Mouse (Mus musculus): Measurements from ENCODE around the gene Polr3gl. TPM values are rescaled to one million over a fixed set of nuclear protein-coding genes. Genes with fewer than 3 reads are reported as not detected.

The Polr3gl gene
- polyA plus RNA-seq, 1 experiment from 2014 or later: 33.1 TPM

GRCm38 (mm10) chr3:96603311-96603710 is 9.3 kb upstream of the Polr3gl start:
- Histone ChIP-seq H3K27ac (replicated peaks) (0 out of 2 replicates have a peak overlapping the region, but pooled peaks have one; percentile 96), H3K4me3 (peak overlapping the region; percentile 95), H3K9me3 (no peaks in the 10 kb centered on the region), H3K36me3 (replicated peaks) (peaks cover 36% of the 10 kb centered on the region), H3K27me3 (replicated peaks; ENCODE audit: low read depth, poor library complexity, severe bottlenecking) (peaks cover 18% of the 10 kb centered on the region), H3K4me1 (peaks cover 51% of the 10 kb centered on the region)
- 63% methylated on average over 5 of the region's 5 CpGs for WGBS
- DNase-seq (ENCODE audit: low spot score): no peak

GRCm38 (mm10) chr3:96602704-96603084 is 8.7 kb upstream of the Polr3gl start:
- H3K36me3 ChIP-seq (replicated peaks): peaks cover 30% of the 10 kb centered on the region
- 55% methylated on average over 5 of the region's 5 CpGs for WGBS
- peaks cover 23% of the 10 kb centered on the region for H3K27me3 ChIP-seq (replicated peaks; ENCODE audit: low read depth, poor library complexity, severe bottlenecking)
- peaks cover 57% of the 10 kb centered on the region for H3K4me1 ChIP-seq
- DNase-seq (ENCODE audit: low spot score): no peak
- peak overlapping the region; percentile 95 for H3K4me3 ChIP-seq
- peak overlapping the region; percentile 96 for H3K27ac ChIP-seq (replicated peaks)
- no peaks in the 10 kb centered on the region for H3K9me3 ChIP-seq

GRCm38 (mm10) chr3:96601941-96602703 is 8.1 kb upstream of the Polr3gl start:
- Histone ChIP-seq H3K9me3 (no peaks in the 10 kb centered on the region), H3K27ac (replicated peaks) (peak overlapping the region; percentile 96), H3K36me3 (replicated peaks) (peaks cover 25% of the 10 kb centered on the region), H3K4me1 (peaks cover 62% of the 10 kb centered on the region), H3K4me3 (peak overlapping the region; percentile 95), H3K27me3 (replicated peaks; ENCODE audit: low read depth, poor library complexity, severe bottlenecking) (peaks cover 28% of the 10 kb centered on the region)
- DNase-seq (ENCODE audit: low spot score): no peak
- WGBS: 36% methylated on average over 10 of the region's 10 CpGs

- Histone ChIP-seq H3K4me1 (peaks cover 70% of the 10 kb centered on the region), H3K27ac (replicated peaks) (peak overlapping the region; percentile 96), H3K4me3 (peak overlapping the region; percentile 95), H3K27me3 (replicated peaks; ENCODE audit: low read depth, poor library complexity, severe bottlenecking) (peaks cover 36% of the 10 kb centered on the region), H3K36me3 (replicated peaks) (peaks cover 24% of the 10 kb centered on the region), H3K9me3 (no peaks in the 10 kb centered on the region)
- WGBS: under 1% methylated on average over 40 of the region's 40 CpGs
- DNase-seq (ENCODE audit: low spot score): peak; percentile 77
Measured at GRCm38 (mm10) chr3:96601251-96601787, 7.3 kb upstream of the Polr3gl start.

GRCm38 (mm10) chr3:96600639-96601250 is 6.8 kb upstream of the Polr3gl start, which contains the start of gene Lix1l:
Gene Lix1l, plus strand, starts transcription at chr3:96601149.
- peak within 1 kb of the TSS; percentile 95 for H3K4me3 ChIP-seq
- WGBS: under 1% methylated on average over 27 of the region's 27 CpGs
- H3K27me3 ChIP-seq (replicated peaks; ENCODE audit: low read depth, poor library complexity, severe bottlenecking): peaks cover 41% of the 10 kb centered on the region
- no peaks in the 10 kb centered on the region for H3K9me3 ChIP-seq
- peaks cover 76% of the 10 kb centered on the region for H3K4me1 ChIP-seq
- peak; percentile 96 for DNase-seq (ENCODE audit: low spot score)
- peaks cover 21% of the 10 kb centered on the region for H3K36me3 ChIP-seq (replicated peaks)
- H3K27ac ChIP-seq (replicated peaks): peak within 1 kb of the TSS; percentile 96

- H3K4me1 ChIP-seq: peaks cover 79% of the 10 kb centered on the region
- peak overlapping the region; percentile 81; the same call in 1 of the 2 replicates for H3K27ac ChIP-seq (replicated peaks)
- 63% methylated on average over 3 of the region's 3 CpGs for WGBS
- no peak for DNase-seq (ENCODE audit: low spot score)
- peaks cover 11% of the 10 kb centered on the region for H3K36me3 ChIP-seq (replicated peaks)
- H3K4me3 ChIP-seq: peak overlapping the region; percentile 59; the same call in 1 of the 2 replicates
- H3K9me3 ChIP-seq: no peaks in the 10 kb centered on the region
- peaks cover 54% of the 10 kb centered on the region for H3K27me3 ChIP-seq (replicated peaks; ENCODE audit: low read depth, poor library complexity, severe bottlenecking)
Measured at GRCm38 (mm10) chr3:96599411-96599810, 5.4 kb upstream of the Polr3gl start.

GRCm38 (mm10) chr3:96599069-96599393 is 5.0 kb upstream of the Polr3gl start:
- no peak for DNase-seq (ENCODE audit: low spot score)
- 36% methylated on average over 8 of the region's 8 CpGs for WGBS
- H3K27me3 ChIP-seq (replicated peaks; ENCODE audit: low read depth, poor library complexity, severe bottlenecking): peaks cover 54% of the 10 kb centered on the region
- H3K27ac ChIP-seq (replicated peaks): peak overlapping the region; percentile 81; the same call in 1 of the 2 replicates
- H3K4me3 ChIP-seq: peak overlapping the region; percentile 59
- H3K9me3 ChIP-seq: no peaks in the 10 kb centered on the region
- peaks cover 82% of the 10 kb centered on the region for H3K4me1 ChIP-seq
- peaks cover 7% of the 10 kb centered on the region for H3K36me3 ChIP-seq (replicated peaks)

GRCm38 (mm10) chr3:96598156-96599068 is 4.4 kb upstream of the Polr3gl start:
- Histone ChIP-seq H3K4me3 (peak overlapping the region; percentile 59), H3K9me3 (no peaks in the 10 kb centered on the region), H3K27ac (replicated peaks) (peak overlapping the region; percentile 81), H3K4me1 (peaks cover 80% of the 10 kb centered on the region), H3K27me3 (replicated peaks; ENCODE audit: low read depth, poor library complexity, severe bottlenecking) (peaks cover 54% of the 10 kb centered on the region), H3K36me3 (replicated peaks) (peaks cover 1% of the 10 kb centered on the region)
- DNase-seq (ENCODE audit: low spot score): peak; percentile 87
- whole genome bisulfite sequencing: 1% methylated on average over 54 of the region's 54 CpGs

- peaks cover 80% of the 10 kb centered on the region for H3K4me1 ChIP-seq
- no peaks in the 10 kb centered on the region for H3K9me3 ChIP-seq
- peak; percentile 67 for DNase-seq (ENCODE audit: low spot score)
- H3K4me3 ChIP-seq: peak overlapping the region; percentile 59
- WGBS: under 1% methylated on average over 40 of the region's 40 CpGs
- peak overlapping the region; percentile 81 for H3K27ac ChIP-seq (replicated peaks)
- H3K27me3 ChIP-seq (replicated peaks; ENCODE audit: low read depth, poor library complexity, severe bottlenecking): peaks cover 59% of the 10 kb centered on the region
- no peaks in the 10 kb centered on the region for H3K36me3 ChIP-seq (replicated peaks)
Measured at GRCm38 (mm10) chr3:96597435-96597891, 3.5 kb upstream of the Polr3gl start.

- peak; percentile 21 for DNase-seq (ENCODE audit: low spot score)
- WGBS: 1% methylated on average over 9 of the region's 12 CpGs
- peaks cover 65% of the 10 kb centered on the region for H3K27me3 ChIP-seq (replicated peaks; ENCODE audit: low read depth, poor library complexity, severe bottlenecking)
- H3K4me3 ChIP-seq: peak overlapping the region; percentile 59
- H3K27ac ChIP-seq (replicated peaks): peak overlapping the region; percentile 81; the same call in 1 of the 2 replicates
- no peaks in the 10 kb centered on the region for H3K9me3 ChIP-seq
- peaks cover 77% of the 10 kb centered on the region for H3K4me1 ChIP-seq
- H3K36me3 ChIP-seq (replicated peaks): no peaks in the 10 kb centered on the region
Measured at GRCm38 (mm10) chr3:96596855-96597254, 2.9 kb upstream of the Polr3gl start.

GRCm38 (mm10) chr3:96596228-96596707 is 2.3 kb upstream of the Polr3gl start, which contains the start of gene Ankrd34a:
Gene Ankrd34a, plus strand, starts transcription at chr3:96596636.
- DNase-seq (ENCODE audit: low spot score): peak; percentile 39
- peak within 1 kb of the TSS; percentile 81 for H3K27ac ChIP-seq (replicated peaks)

More at GRCm38 (mm10) chr3:96596228-96596707, 2.3 kb upstream of the Polr3gl start, which contains the start of gene Ankrd34a:
- Histone ChIP-seq H3K4me3 (peak within 1 kb of the TSS; percentile 59), H3K9me3 (no peaks in the 10 kb centered on the region), H3K27me3 (replicated peaks; ENCODE audit: low read depth, poor library complexity, severe bottlenecking) (peaks cover 65% of the 10 kb centered on the region), H3K4me1 (peaks cover 71% of the 10 kb centered on the region), H3K36me3 (replicated peaks) (no peaks in the 10 kb centered on the region)
- WGBS: under 1% methylated on average over 23 of the region's 23 CpGs
